Mouse (Mus musculus) intestine, postnatal 0 days (tissue): ENCODE data around the gene Pfdn5. TPM values are rescaled to one million over a fixed set of nuclear protein-coding genes. Genes with fewer than 3 reads are reported as not detected.
A peak's percentile ranks its signal among the peaks of the same experiment; 100 is the strongest.

ENCODE experiments used
- ATAC-seq: fragments of 200-750 bp; cut with Nextera tagmentation; 2 replicates; pipeline ENCODE4 v1.8.0; 2017; ENCODE audit warnings: mild to moderate bottlenecking, moderate TSS enrichment, moderate library complexity
- H3K27ac ChIP-seq: fragments of 300-500 bp; sonication (generic); 2 replicates; pipeline ENCODE4 v1.5.1; 2014; ENCODE audit warnings: mild to moderate bottlenecking, low read depth, low read length, moderate library complexity
- H3K27me3 ChIP-seq: fragments of 300-500 bp; sonication (generic); replicated peaks from 2 replicates; pipeline ENCODE4 v1.6.1; 2014; ENCODE audit warnings: low read length, mixed read lengths; ENCODE audit not compliant: control insufficient read depth, insufficient read depth
- H3K36me3 ChIP-seq: fragments of 300-500 bp; sonication (generic); 2 replicates; pipeline ENCODE4 v1.6.1; 2014; ENCODE audit warnings: mild to moderate bottlenecking, moderate library complexity; ENCODE audit not compliant: control insufficient read depth, insufficient read depth
- H3K4me1 ChIP-seq: fragments of 300-500 bp; sonication (generic); replicated peaks from 2 replicates; pipeline ENCODE4 v1.6.1; 2014; ENCODE audit warnings: antibody characterized with exemption, low read length, mixed read lengths; ENCODE audit not compliant: control insufficient read depth, insufficient read depth
- H3K4me2 ChIP-seq: fragments of 300-500 bp; sonication (generic); replicated peaks from 2 replicates; pipeline ENCODE4 v1.6.1; 2014; ENCODE audit warnings: low read depth, mild to moderate bottlenecking, moderate library complexity
- H3K4me3 ChIP-seq: fragments of 300-500 bp; sonication (generic); 2 replicates; pipeline ENCODE4 v1.5.1; 2014; ENCODE audit warnings: low read depth, low read length
- H3K9ac ChIP-seq: fragments of 300-500 bp; sonication (generic); 2 replicates; pipeline ENCODE4 v1.6.1; 2014; ENCODE audit warnings: mild to moderate bottlenecking, low read depth, low read length
- H3K9me3 ChIP-seq: fragments of 300-500 bp; sonication (generic); 2 replicates; pipeline ENCODE4 v1.6.1; 2016; ENCODE audit warnings: mixed run types; ENCODE audit not compliant: control insufficient read depth
- CTCF ChIP-seq: sonication (generic); IDR thresholded peaks from 2 replicates; pipeline ENCODE4 v1.5.1; 2016; ENCODE audit warnings: low read depth, mild to moderate bottlenecking, control low read depth, antibody characterized with exemption, moderate library complexity
- WGBS: fragments of 180-500 bp; shearing (Covaris S2); extraction: QIAGEN DNeasy Blood & Tissue Kit; methylation state at CpG from one replicate; pipeline ENCODE4 v1.1.7; 2014; 5-methylcytosine and 5-hydroxymethylcytosine counted together
- polyA plus RNA-seq: library from polyadenylated mRNA; unstranded; fragments of >200 nt; fragmentation: Nextera tagmentation; extraction: Ambion mirVana; gene quantifications from 2 replicates; pipeline ENCODE4 v1.2.1, GENCODE M21; 2015

Pfdn5 gene
- polyA plus RNA-seq = 339 and 341 TPM in 2 replicates

DNA sequence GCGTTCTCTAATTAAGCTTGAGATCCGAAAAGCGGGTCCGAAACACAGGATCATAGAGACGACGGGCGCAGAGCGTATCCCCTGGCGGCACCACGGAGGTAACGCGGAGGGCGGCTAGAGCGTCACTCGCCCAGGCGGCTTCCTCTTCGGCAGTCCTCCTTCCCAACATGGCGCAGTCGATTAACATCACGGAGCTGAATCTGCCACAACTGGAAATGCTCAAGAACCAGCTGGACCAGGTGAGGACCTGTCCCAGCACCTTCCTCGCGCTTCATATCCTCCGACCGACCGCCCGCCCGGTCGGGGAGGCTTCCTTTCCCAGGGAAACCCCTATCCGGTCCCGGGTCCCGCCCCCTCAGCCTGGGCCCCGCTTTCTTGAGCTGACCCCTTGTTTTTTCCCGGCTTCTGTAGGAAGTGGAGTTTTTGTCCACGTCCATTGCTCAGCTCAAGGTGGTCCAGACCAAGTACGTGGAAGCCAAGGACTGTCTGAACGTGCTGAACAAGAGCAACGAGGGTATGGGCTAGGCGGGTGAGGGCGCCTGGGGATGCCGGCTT lies at the start of gene Pfdn5:
Gene Pfdn5, plus strand, starts transcription at position 95 of the 555 bp plus-strand sequence.
- WGBS = under 1% methylated on average over 40 of the region's 40 CpGs
- ATAC-seq = peak; percentile 83
- H3K27me3 ChIP-seq = no peaks in the 10 kb centered on the region

GRCm38 (mm10) chr15:102278726-102279091 lies 47.2 kb upstream of the Pfdn5 start:
- 32% methylated on average over 7 of the region's 7 CpGs for WGBS
- ATAC-seq = no peak

More for the DNA sequence above, at the start of gene Pfdn5:
- Histone ChIP-seq H3K9me3 (no peaks in the 10 kb centered on the region), H3K9ac (peak within 1 kb of the TSS; percentile 82), H3K36me3 (peaks cover 17% of the 10 kb centered on the region), H3K4me1 (0 out of 2 replicates have a peak, but pooled peaks cover under 1% of the 10 kb centered on the region), H3K4me3 (peak within 1 kb of the TSS; percentile 84), H3K4me2 (peak within 1 kb of the TSS; percentile 74), H3K27ac (peak within 1 kb of the TSS; percentile 60)
- TF ChIP-seq CTCF = peak; percentile 65

DNA sequence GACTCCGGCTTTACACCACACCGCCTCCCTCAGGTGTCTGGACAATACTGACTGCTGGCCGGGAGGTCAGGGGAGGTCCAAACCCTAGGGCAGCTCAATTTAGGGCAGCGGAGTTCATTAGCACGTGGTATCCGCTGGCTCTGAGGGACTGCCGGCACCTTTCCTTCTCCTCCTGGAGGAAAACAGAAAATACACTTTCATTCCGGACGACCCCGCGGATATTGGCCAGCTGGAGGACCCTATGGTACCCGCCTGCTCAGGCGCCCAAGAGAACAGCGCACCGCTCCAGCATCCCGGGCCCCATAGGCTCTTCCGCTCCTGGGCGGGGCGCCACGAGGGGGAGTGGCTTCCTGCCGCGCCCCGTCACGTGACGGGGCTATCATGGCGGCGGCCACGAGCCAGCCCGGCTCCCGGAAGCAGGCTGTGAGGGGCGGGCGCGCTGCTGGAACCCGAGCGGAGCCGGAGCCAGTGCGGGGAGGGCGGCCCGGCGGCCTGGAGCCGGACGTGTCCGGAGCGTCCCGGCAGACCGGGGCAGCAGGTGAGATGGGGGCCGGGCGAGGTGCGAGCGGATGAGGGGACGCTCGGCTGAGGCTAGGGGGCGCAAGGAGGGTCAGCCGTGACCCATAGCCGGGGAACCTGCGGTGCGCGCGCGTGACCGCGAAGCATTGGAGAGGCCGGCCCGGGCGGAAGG lies 46.7 kb upstream of the Pfdn5 start, which contains the start of gene Mfsd5:
Gene Mfsd5, plus strand, starts transcription at position 363 of the 691 bp plus-strand sequence.
- Histone ChIP-seq H3K9ac (peak within 1 kb of the TSS; percentile 71), H3K4me2 (peak within 1 kb of the TSS; percentile 92), H3K36me3 (peaks cover 15% of the 10 kb centered on the region), H3K4me1 (peaks cover 3% of the 10 kb centered on the region; the same call in 1 of the 2 replicates), H3K9me3 (no peaks in the 10 kb centered on the region), H3K4me3 (peak within 1 kb of the TSS; percentile 88), H3K27me3 (no peaks in the 10 kb centered on the region), H3K27ac (peak within 1 kb of the TSS; percentile 85)
- under 1% methylated on average over 65 of the region's 65 CpGs for WGBS
- ATAC-seq = peak; percentile 94
- peak; percentile 60 for TF ChIP-seq CTCF

More at GRCm38 (mm10) chr15:102278726-102279091, 47.2 kb upstream of the Pfdn5 start:
- Histone ChIP-seq H3K4me2 (peak overlapping the region; percentile 92), H3K4me1 (peaks cover 3% of the 10 kb centered on the region; the same call in 1 of the 2 replicates), H3K36me3 (peaks cover 15% of the 10 kb centered on the region), H3K9me3 (no peaks in the 10 kb centered on the region), H3K9ac (0 out of 2 replicates have a peak overlapping the region, but pooled peaks have one; percentile 71), H3K27ac (peak overlapping the region; percentile 85), H3K27me3 (no peaks in the 10 kb centered on the region), H3K4me3 (peak overlapping the region; percentile 88)
- TF ChIP-seq CTCF = no peak

DNA sequence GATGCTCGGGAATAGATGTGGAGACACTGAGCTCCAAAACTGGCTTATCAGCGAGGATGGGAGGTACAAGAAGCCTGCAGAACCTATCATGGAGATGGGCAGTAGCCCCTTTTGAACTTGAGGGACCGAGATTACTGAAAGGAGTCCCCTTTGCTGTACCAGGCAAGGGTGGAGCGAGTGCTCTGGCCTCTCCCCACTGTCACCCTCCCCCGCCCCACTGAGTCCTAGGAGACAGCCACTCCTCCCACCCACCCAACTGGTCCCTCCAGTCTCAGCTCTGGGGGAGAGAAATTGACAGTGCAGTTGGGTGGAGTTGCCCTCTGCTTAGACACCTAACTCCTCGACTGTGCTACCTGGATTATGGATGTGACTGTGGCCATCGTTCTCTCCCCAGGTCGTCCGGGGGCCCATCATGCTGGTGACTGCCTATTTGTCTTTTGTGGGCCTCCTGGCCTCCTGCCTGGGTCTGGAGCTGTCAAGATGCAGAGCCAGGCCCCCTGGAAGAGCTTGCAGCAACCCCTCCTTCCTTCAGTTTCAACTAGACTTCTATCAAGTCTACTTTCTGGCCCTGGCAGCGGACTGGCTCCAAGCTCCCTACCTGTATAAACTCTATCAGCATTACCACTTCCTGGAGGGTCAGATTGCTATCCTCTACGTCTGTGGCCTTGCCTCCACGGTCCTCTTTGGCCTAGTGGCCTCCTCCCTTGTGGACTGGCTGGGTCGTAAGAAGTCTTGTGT lies 46.0 kb upstream of the Pfdn5 start:
- no peak for ATAC-seq
- peak overlapping the region; percentile 92 for H3K4me2 ChIP-seq
- H3K4me3 ChIP-seq = peak overlapping the region; percentile 88
- peaks cover 3% of the 10 kb centered on the region; the same call in 1 of the 2 replicates for H3K4me1 ChIP-seq
- 14% methylated on average over 13 of the region's 13 CpGs for WGBS
- TF ChIP-seq CTCF = no peak
- H3K27me3 ChIP-seq = no peaks in the 10 kb centered on the region
- peak overlapping the region; percentile 85 for H3K27ac ChIP-seq
- H3K9me3 ChIP-seq = no peaks in the 10 kb centered on the region
- peak overlapping the region; percentile 71 for H3K9ac ChIP-seq
- H3K36me3 ChIP-seq = peaks cover 15% of the 10 kb centered on the region

DNA sequence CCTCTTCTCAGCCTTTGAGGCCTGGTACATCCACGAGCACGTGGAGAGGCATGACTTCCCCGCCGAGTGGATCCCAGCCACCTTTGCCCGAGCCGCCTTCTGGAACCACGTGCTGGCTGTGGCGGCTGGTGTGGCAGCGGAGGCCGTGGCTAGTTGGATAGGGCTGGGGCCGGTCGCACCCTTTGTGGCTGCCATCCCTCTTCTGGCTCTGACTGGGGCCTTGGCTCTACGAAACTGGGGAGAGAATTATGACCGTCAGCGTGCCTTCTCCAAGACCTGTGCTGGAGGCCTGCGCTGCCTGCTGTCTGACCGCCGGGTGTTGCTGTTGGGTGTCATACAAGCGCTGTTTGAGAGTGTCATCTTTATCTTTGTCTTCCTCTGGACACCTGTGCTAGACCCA lies 45.3 kb upstream of the Pfdn5 start:
- Histone ChIP-seq H3K4me1 (peaks cover 3% of the 10 kb centered on the region; the same call in 1 of the 2 replicates), H3K9me3 (no peaks in the 10 kb centered on the region), H3K4me2 (peak overlapping the region; percentile 92), H3K27ac (no peak overlapping the region), H3K27me3 (no peaks in the 10 kb centered on the region), H3K9ac (no peak overlapping the region), H3K36me3 (peaks cover 15% of the 10 kb centered on the region), H3K4me3 (no peak overlapping the region)
- ATAC-seq = no peak
- WGBS = 87% methylated on average over 19 of the region's 19 CpGs
- no peak for TF ChIP-seq CTCF
